Mouse (Mus musculus) ES-E14 (cell line): ENCODE data around the gene Zfp595.

Experiments
- CHD2 ChIP-seq: IDR thresholded peaks from 2 replicates; pipeline ENCODE4 v1.6.1; 2014; ENCODE audit warnings: mild to moderate bottlenecking, low read depth, low read length, inconsistent platforms
- HCFC1 ChIP-seq: IDR thresholded peaks from 2 replicates; pipeline ENCODE4 v1.6.1; 2012; ENCODE audit warnings: low read length, inconsistent platforms, borderline replicate concordance; ENCODE audit not compliant: insufficient read depth
- ZC3H11A ChIP-seq: IDR thresholded peaks from 2 replicates; pipeline ENCODE4 v1.6.1; 2012; ENCODE audit warnings: low read depth, mild to moderate bottlenecking, inconsistent platforms, low read length, borderline replicate concordance
- ZNF384 ChIP-seq: IDR thresholded peaks from 2 replicates; pipeline ENCODE4 v1.6.1; 2012; ENCODE audit warnings: low read depth, low read length, inconsistent platforms

DNA sequence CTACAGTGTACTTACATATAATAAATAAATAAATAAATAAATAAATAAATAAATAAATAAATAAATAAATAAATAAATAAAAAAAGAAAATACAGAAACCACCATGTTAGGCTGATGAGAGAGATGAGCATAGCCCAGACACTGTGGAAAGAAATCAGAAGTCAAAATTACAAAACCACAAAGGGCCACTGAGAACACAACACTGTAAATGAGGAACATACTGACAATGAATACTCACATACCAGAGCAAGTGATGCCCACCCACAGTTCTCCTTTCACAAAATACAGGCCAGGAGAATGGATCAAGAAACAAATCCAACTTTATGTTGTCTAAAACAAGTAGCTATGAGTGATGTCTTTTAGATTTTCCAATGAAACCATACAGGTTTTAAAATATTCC, 19.5 kb upstream of the Zfp595 start:
- TF ChIP-seq CHD2 (no peak), HCFC1 (no peak), ZNF384 (no peak), ZC3H11A (no peak)
